Mouse (Mus musculus): ENCODE data around the gene Rps26. TPM values are rescaled to one million over a fixed set of nuclear protein-coding genes. Genes with fewer than 3 reads are reported as not detected.
A peak's percentile ranks its signal among the peaks of the same experiment; 100 is the strongest.

The Rps26 gene
- polyA plus RNA-seq, 1 experiment from 2014 or later = 624 TPM

- Histone ChIP-seq H3K4me1 (ENCODE audit: control insufficient read depth, insufficient read depth, low read length) (no peaks in the 10 kb centered on the region), H3K36me3 (ENCODE audit: control insufficient read depth, insufficient read depth, low read length) (no peaks in the 10 kb centered on the region), H3K9ac (ENCODE audit: low read depth, low read length) (no peak overlapping the region), H3K9me3 (ENCODE audit: control insufficient read depth, low read length) (no peaks in the 10 kb centered on the region), H3K4me3 (ENCODE audit: low read length) (no peak overlapping the region), H3K27ac (ENCODE audit: low read length) (no peak overlapping the region), H3K4me2 (ENCODE audit: low read depth, low read length) (no peak overlapping the region), H3K27me3 (replicated peaks; ENCODE audit: control insufficient read depth, insufficient read depth, low read length) (no peaks in the 10 kb centered on the region)
- ATAC-seq = no peak
- WGBS = 23% methylated on average over 2 of the region's 2 CpGs
Observed at GRCm38 (mm10) chr10:128598476-128598875, 28.1 kb downstream of the Rps26 start.

- Histone ChIP-seq H3K27me3 (replicated peaks; ENCODE audit: control insufficient read depth, insufficient read depth, low read length) (peaks cover 4% of the 10 kb centered on the region; the same call in 1 of the 2 replicates), H3K9me3 (ENCODE audit: control insufficient read depth, low read length) (no peaks in the 10 kb centered on the region), H3K36me3 (ENCODE audit: control insufficient read depth, insufficient read depth, low read length) (no peaks in the 10 kb centered on the region), H3K4me3 (ENCODE audit: low read length) (no peak overlapping the region), H3K4me2 (ENCODE audit: low read depth, low read length) (no peak overlapping the region), H3K27ac (ENCODE audit: low read length) (no peak overlapping the region), H3K4me1 (ENCODE audit: control insufficient read depth, insufficient read depth, low read length) (no peaks in the 10 kb centered on the region), H3K9ac (ENCODE audit: low read depth, low read length) (no peak overlapping the region)
- no peak for ATAC-seq
- 79% methylated on average over 5 of the region's 5 CpGs for WGBS
Observed at GRCm38 (mm10) chr10:128592797-128593196, 33.8 kb downstream of the Rps26 start.

GRCm38 (mm10) chr10:128591436-128591835 is 35.1 kb downstream of the Rps26 start:
- H3K27ac ChIP-seq (ENCODE audit: low read length) = no peak overlapping the region
- no peak overlapping the region for H3K4me3 ChIP-seq (ENCODE audit: low read length)
- H3K9ac ChIP-seq (ENCODE audit: low read depth, low read length) = no peak overlapping the region
- H3K4me1 ChIP-seq (ENCODE audit: control insufficient read depth, insufficient read depth, low read length) = peaks cover 7% of the 10 kb centered on the region; the same call in 1 of the 2 replicates
- H3K4me2 ChIP-seq (ENCODE audit: low read depth, low read length) = no peak overlapping the region
- no peak for ATAC-seq
- peaks cover 4% of the 10 kb centered on the region; the same call in 1 of the 2 replicates for H3K27me3 ChIP-seq (replicated peaks; ENCODE audit: control insufficient read depth, insufficient read depth, low read length)
- WGBS = 84% methylated on average over 6 of the region's 6 CpGs
- H3K36me3 ChIP-seq (ENCODE audit: control insufficient read depth, insufficient read depth, low read length) = no peaks in the 10 kb centered on the region
- no peaks in the 10 kb centered on the region for H3K9me3 ChIP-seq (ENCODE audit: control insufficient read depth, low read length)

GRCm38 (mm10) chr10:128590193-128590690 is 36.3 kb downstream of the Rps26 start:
- Histone ChIP-seq H3K4me2 (ENCODE audit: low read depth, low read length) (peak overlapping the region; percentile 91), H3K27me3 (replicated peaks; ENCODE audit: control insufficient read depth, insufficient read depth, low read length) (peaks cover 4% of the 10 kb centered on the region; the same call in 1 of the 2 replicates), H3K4me1 (ENCODE audit: control insufficient read depth, insufficient read depth, low read length) (peaks cover 8% of the 10 kb centered on the region; the same call in 1 of the 2 replicates), H3K9ac (ENCODE audit: low read depth, low read length) (peak overlapping the region; percentile 84), H3K36me3 (ENCODE audit: control insufficient read depth, insufficient read depth, low read length) (no peaks in the 10 kb centered on the region), H3K4me3 (ENCODE audit: low read length) (peak overlapping the region; percentile 66), H3K27ac (ENCODE audit: low read length) (peak overlapping the region; percentile 96), H3K9me3 (ENCODE audit: control insufficient read depth, low read length) (no peaks in the 10 kb centered on the region)
- under 1% methylated on average over 43 of the region's 43 CpGs for WGBS
- peak; percentile 0; the same call in 1 of the 2 replicates for ATAC-seq

GRCm38 (mm10) chr10:128589464-128590192 is 36.9 kb downstream of the Rps26 start, which contains the start of gene Erbb3:
Erbb3 (minus strand) TSS chr10:128589652.
- Histone ChIP-seq H3K9me3 (ENCODE audit: control insufficient read depth, low read length) (no peaks in the 10 kb centered on the region), H3K9ac (ENCODE audit: low read depth, low read length) (peak within 1 kb of the TSS; percentile 84), H3K4me3 (ENCODE audit: low read length) (peak within 1 kb of the TSS; percentile 66), H3K27me3 (replicated peaks; ENCODE audit: control insufficient read depth, insufficient read depth, low read length) (peaks cover 4% of the 10 kb centered on the region; the same call in 1 of the 2 replicates), H3K27ac (ENCODE audit: low read length) (peak within 1 kb of the TSS; percentile 96), H3K4me1 (ENCODE audit: control insufficient read depth, insufficient read depth, low read length) (peaks cover 12% of the 10 kb centered on the region), H3K4me2 (ENCODE audit: low read depth, low read length) (peak within 1 kb of the TSS; percentile 91), H3K36me3 (ENCODE audit: control insufficient read depth, insufficient read depth, low read length) (no peaks in the 10 kb centered on the region)
- WGBS = under 1% methylated on average over 43 of the region's 43 CpGs
- peak; percentile 64 for ATAC-seq

GRCm38 (mm10) chr10:128588775-128589463 is 37.6 kb downstream of the Rps26 start:
- WGBS = 2% methylated on average over 23 of the region's 23 CpGs
- Histone ChIP-seq H3K4me1 (ENCODE audit: control insufficient read depth, insufficient read depth, low read length) (peaks cover 16% of the 10 kb centered on the region), H3K9ac (ENCODE audit: low read depth, low read length) (peak overlapping the region; percentile 84)

GRCm38 (mm10) chr10:128588136-128588535 is 38.4 kb downstream of the Rps26 start:
- peak; percentile 14 for ATAC-seq
- 26% methylated on average over 1 of the region's 1 CpGs for WGBS
- H3K4me1 ChIP-seq (ENCODE audit: control insufficient read depth, insufficient read depth, low read length) = peaks cover 24% of the 10 kb centered on the region
- no peaks in the 10 kb centered on the region for H3K36me3 ChIP-seq (ENCODE audit: control insufficient read depth, insufficient read depth, low read length)
- H3K9ac ChIP-seq (ENCODE audit: low read depth, low read length) = peak overlapping the region; percentile 84
- no peaks in the 10 kb centered on the region for H3K9me3 ChIP-seq (ENCODE audit: control insufficient read depth, low read length)
- H3K4me3 ChIP-seq (ENCODE audit: low read length) = peak overlapping the region; percentile 66
- peak overlapping the region; percentile 96 for H3K27ac ChIP-seq (ENCODE audit: low read length)
- H3K4me2 ChIP-seq (ENCODE audit: low read depth, low read length) = peak overlapping the region; percentile 57
- H3K27me3 ChIP-seq (replicated peaks; ENCODE audit: control insufficient read depth, insufficient read depth, low read length) = peaks cover 4% of the 10 kb centered on the region; the same call in 1 of the 2 replicates

More at GRCm38 (mm10) chr10:128588775-128589463, 37.6 kb downstream of the Rps26 start:
- Histone ChIP-seq H3K27ac (ENCODE audit: low read length) (peak overlapping the region; percentile 96), H3K27me3 (replicated peaks; ENCODE audit: control insufficient read depth, insufficient read depth, low read length) (peaks cover 4% of the 10 kb centered on the region; the same call in 1 of the 2 replicates), H3K36me3 (ENCODE audit: control insufficient read depth, insufficient read depth, low read length) (no peaks in the 10 kb centered on the region), H3K4me2 (ENCODE audit: low read depth, low read length) (peak overlapping the region; percentile 91), H3K4me3 (ENCODE audit: low read length) (peak overlapping the region; percentile 66), H3K9me3 (ENCODE audit: control insufficient read depth, low read length) (no peaks in the 10 kb centered on the region)
- peak; percentile 34 for ATAC-seq

- H3K9ac ChIP-seq (ENCODE audit: low read depth, low read length) = peak overlapping the region; percentile 84
- peak overlapping the region; percentile 96 for H3K27ac ChIP-seq (ENCODE audit: low read length)
- peaks cover 4% of the 10 kb centered on the region; the same call in 1 of the 2 replicates for H3K27me3 ChIP-seq (replicated peaks; ENCODE audit: control insufficient read depth, insufficient read depth, low read length)
- WGBS = 38% methylated on average over 8 of the region's 8 CpGs
- H3K36me3 ChIP-seq (ENCODE audit: control insufficient read depth, insufficient read depth, low read length) = peaks cover 2% of the 10 kb centered on the region; the same call in 1 of the 2 replicates
- ATAC-seq = peak; percentile 81
- peak overlapping the region; percentile 66 for H3K4me3 ChIP-seq (ENCODE audit: low read length)
- H3K4me2 ChIP-seq (ENCODE audit: low read depth, low read length) = peak overlapping the region; percentile 57
- H3K9me3 ChIP-seq (ENCODE audit: control insufficient read depth, low read length) = no peaks in the 10 kb centered on the region
- peaks cover 25% of the 10 kb centered on the region for H3K4me1 ChIP-seq (ENCODE audit: control insufficient read depth, insufficient read depth, low read length)
Observed at GRCm38 (mm10) chr10:128587697-128588096, 38.9 kb downstream of the Rps26 start.

GRCm38 (mm10) chr10:128587120-128587519 is 39.4 kb downstream of the Rps26 start:
- peak overlapping the region; percentile 66 for H3K4me3 ChIP-seq (ENCODE audit: low read length)
- peak; percentile 24 for ATAC-seq
- peak overlapping the region; percentile 57 for H3K4me2 ChIP-seq (ENCODE audit: low read depth, low read length)
- H3K4me1 ChIP-seq (ENCODE audit: control insufficient read depth, insufficient read depth, low read length) = peaks cover 25% of the 10 kb centered on the region
- no peaks in the 10 kb centered on the region for H3K9me3 ChIP-seq (ENCODE audit: control insufficient read depth, low read length)
- H3K36me3 ChIP-seq (ENCODE audit: control insufficient read depth, insufficient read depth, low read length) = peaks cover 2% of the 10 kb centered on the region; the same call in 1 of the 2 replicates
- H3K27me3 ChIP-seq (replicated peaks; ENCODE audit: control insufficient read depth, insufficient read depth, low read length) = peaks cover 4% of the 10 kb centered on the region; the same call in 1 of the 2 replicates
- peak overlapping the region; percentile 96 for H3K27ac ChIP-seq (ENCODE audit: low read length)
- peak overlapping the region; percentile 65 for H3K9ac ChIP-seq (ENCODE audit: low read depth, low read length)
- 26% methylated on average over 4 of the region's 4 CpGs for WGBS

Data from intestine, embryonic 16.5 days (tissue).